Mouse (Mus musculus): ENCODE measurements around the gene Zfp335.

Gene Zfp335

GRCm38 (mm10) chr2:164911086-164912048 is at the start of gene Zfp335:
TSS of gene Zfp335 (minus strand) at chr2:164911757.
- peak; percentile 87 for DNase-seq (ENCODE audit: low read depth, low spot score)

- peak; percentile 44 for DNase-seq (ENCODE audit: low read depth, low spot score)
These were observed 49.3 kb upstream of the Zfp335 start, which contains the start of gene Slc12a5 for GRCm38 (mm10) chr2:164960716-164961441. TSS of gene Slc12a5 (plus strand) at chr2:164960802.

GRCm38 (mm10) chr2:164957548-164958315 is 46.2 kb upstream of the Zfp335 start:
- no peak for DNase-seq (ENCODE audit: low read depth, low spot score)

GRCm38 (mm10) chr2:164956195-164956594 is 44.6 kb upstream of the Zfp335 start:
- DNase-seq (ENCODE audit: low read depth, low spot score): no peak

- no peak for DNase-seq (ENCODE audit: low read depth, low spot score)
These were observed 44.2 kb upstream of the Zfp335 start for GRCm38 (mm10) chr2:164955725-164956124.

GRCm38 (mm10) chr2:164953224-164953623 is 41.7 kb upstream of the Zfp335 start:
- DNase-seq (ENCODE audit: low read depth, low spot score): peak; percentile 36

GRCm38 (mm10) chr2:164952448-164952847 is 40.9 kb upstream of the Zfp335 start:
- DNase-seq (ENCODE audit: low read depth, low spot score): no peak

- DNase-seq (ENCODE audit: low read depth, low spot score): no peak
These were observed 40.2 kb upstream of the Zfp335 start for GRCm38 (mm10) chr2:164951745-164952144.

GRCm38 (mm10) chr2:164950501-164950900 is 38.9 kb upstream of the Zfp335 start:
- no peak for DNase-seq (ENCODE audit: low read depth, low spot score)

GRCm38 (mm10) chr2:164948962-164949361 is 37.4 kb upstream of the Zfp335 start:
- DNase-seq (ENCODE audit: low read depth, low spot score): no peak

GRCm38 (mm10) chr2:164947930-164948329 is 36.4 kb upstream of the Zfp335 start:
- peak; percentile 40 for DNase-seq (ENCODE audit: low read depth, low spot score)

GRCm38 (mm10) chr2:164947506-164947905 is 35.9 kb upstream of the Zfp335 start:
- peak; percentile 62 for DNase-seq (ENCODE audit: low read depth, low spot score)

GRCm38 (mm10) chr2:164942692-164943290 is 31.2 kb upstream of the Zfp335 start:
- DNase-seq (ENCODE audit: low read depth, low spot score): no peak

GRCm38 (mm10) chr2:164940140-164940830 is 28.7 kb upstream of the Zfp335 start, which contains the start of gene Mmp9:
TSS of gene Mmp9 (plus strand) at chr2:164940780.
- DNase-seq (ENCODE audit: low read depth, low spot score): no peak

GRCm38 (mm10) chr2:164939106-164939505 is 27.5 kb upstream of the Zfp335 start:
- no peak for DNase-seq (ENCODE audit: low read depth, low spot score)

- DNase-seq (ENCODE audit: low read depth, low spot score): no peak
These were observed 26.9 kb upstream of the Zfp335 start for GRCm38 (mm10) chr2:164938146-164939091.

GRCm38 (mm10) chr2:164935991-164936390 is 24.4 kb upstream of the Zfp335 start:
- no peak for DNase-seq (ENCODE audit: low read depth, low spot score)

GRCm38 (mm10) chr2:164933534-164933933 is 22.0 kb upstream of the Zfp335 start:
- DNase-seq (ENCODE audit: low read depth, low spot score): no peak
